ENCODE assay signal across 8 mouse cellular contexts in genomic region chr11:51643761-51644160, GRCm38 (mm10). TPM values are rescaled to one million over a fixed set of nuclear protein-coding genes. Genes with fewer than 3 reads are reported as not detected.
DNase-seq lines count a peak whose midpoint lies in the region; ATAC-seq and TF ChIP-seq lines count a peak whose summit lies in the region.

No protein-coding gene starts in this region.

- WGBS in heart, adult 2 months: 48% methylated on average over 15 of the region's 15 CpGs
- 39% methylated on average over 15 of the region's 15 CpGs for WGBS in lung, embryonic 16.5 days
- WGBS in hindbrain, embryonic 14.5 days: 54% methylated on average over 15 of the region's 15 CpGs

- H3K4me2 ChIP-seq in lung, embryonic 16.5 days (ENCODE audit: low read depth, low read length): no peak overlapping the region
- H3K4me2 ChIP-seq in hindbrain, embryonic 14.5 days (replicated peaks): 0 out of 2 replicates have a peak overlapping the region, but pooled peaks have one; percentile 10

- peaks cover 12% of the 10 kb centered on the region for H3K4me1 ChIP-seq in heart, adult 2 months (ENCODE audit: control insufficient read depth, insufficient read depth, low read length)
- peaks cover 32% of the 10 kb centered on the region for H3K4me1 ChIP-seq in lung, embryonic 16.5 days (replicated peaks; ENCODE audit: control insufficient read depth, insufficient read depth, low read length)
- peaks cover 4% of the 10 kb centered on the region; the same call in 1 of the 2 replicates for H3K4me1 ChIP-seq in hindbrain, embryonic 14.5 days (replicated peaks; ENCODE audit: control insufficient read depth, insufficient read depth, low read length)

- no peak overlapping the region for H3K4me3 ChIP-seq in heart, adult 2 months
- no peak overlapping the region for H3K4me3 ChIP-seq in lung, embryonic 16.5 days (ENCODE audit: low read length)
- no peak overlapping the region for H3K4me3 ChIP-seq in hindbrain, embryonic 14.5 days (replicated peaks; ENCODE audit: low read length)

- no peak for TF ChIP-seq POLR2A in heart, adult 2 months (IDR thresholded peaks at IDR 0.05; ENCODE audit: insufficient read depth, low read depth, low read length)

- no peak for TF ChIP-seq EP300 in heart, adult 2 months (IDR thresholded peaks at IDR 0.05; ENCODE audit: insufficient read depth, low read depth, low read length)

- no peaks in the 10 kb centered on the region for H3K9me3 ChIP-seq in lung, embryonic 16.5 days (ENCODE audit: control insufficient read depth, low read length)
- no peaks in the 10 kb centered on the region for H3K9me3 ChIP-seq in hindbrain, embryonic 14.5 days (ENCODE audit: control insufficient read depth, low read length)

- TF ChIP-seq CTCF in heart, adult 2 months (IDR thresholded peaks at IDR 0.05): no peak

- no peak for ATAC-seq in lung, embryonic 16.5 days (ENCODE audit: low read depth)
- ATAC-seq in hindbrain, embryonic 14.5 days (ENCODE audit: low FRiP score): no peak
- no peak for ATAC-seq in megakaryocyte-erythroid progenitor cell, adult 5-6 weeks (replicated peaks; ENCODE audit: low FRiP score, low TSS enrichment, poor library complexity, severe bottlenecking)

- DNase-seq in heart, adult 2 months: peak in 1 of 2 experiments; percentile 33
- DNase-seq in heart, postnatal 14 days: no peak
- no peak for DNase-seq in lung, postnatal 36 days
- no peak for DNase-seq in hindbrain, embryonic 14.5 days (ENCODE audit: low spot score)
- DNase-seq in thymus, postnatal 36 days: peak; percentile 77 to 82
- DNase-seq in left cerebral cortex, adult 8-10 months (ENCODE audit: low spot score in 2 of 2): no peak

- H3K9ac ChIP-seq in heart, adult 2 months (ENCODE audit: low read depth, low read length): no peak overlapping the region
- H3K9ac ChIP-seq in lung, embryonic 16.5 days (ENCODE audit: low read length): peak overlapping the region; percentile 15; the same call in 1 of the 2 replicates
- no peak overlapping the region for H3K9ac ChIP-seq in hindbrain, embryonic 14.5 days

- H3K27me3 ChIP-seq in heart, adult 2 months (ENCODE audit: control insufficient read depth, insufficient read depth, low read length): no peaks in the 10 kb centered on the region
- no peaks in the 10 kb centered on the region for H3K27me3 ChIP-seq in lung, embryonic 16.5 days (ENCODE audit: control insufficient read depth, insufficient read depth, low read depth, low read length)
- H3K27me3 ChIP-seq in hindbrain, embryonic 14.5 days (ENCODE audit: control insufficient read depth, insufficient read depth, low read length): no peaks in the 10 kb centered on the region

- peak overlapping the region; percentile 28; the same call in 1 of the 2 replicates for H3K27ac ChIP-seq in heart, adult 2 months
- peak overlapping the region; percentile 31; the same call in 1 of the 2 replicates for H3K27ac ChIP-seq in lung, embryonic 16.5 days (ENCODE audit: low read length)
- H3K27ac ChIP-seq in hindbrain, embryonic 14.5 days: no peak overlapping the region

- intact Hi-C loops in heart, adult 2 months (cut with DNase I): no loop called here
- intact Hi-C loops in heart, postnatal 14 days (cut with DNase I): no loop called here

- H3K79me2 ChIP-seq in heart, adult 2 months (replicated peaks; ENCODE audit: control insufficient read depth, insufficient read depth, low read length): no peaks in the 10 kb centered on the region

- H3K36me3 ChIP-seq in heart, adult 2 months (ENCODE audit: control insufficient read depth, insufficient read depth, low read length): peaks cover 2% of the 10 kb centered on the region
- H3K36me3 ChIP-seq in lung, embryonic 16.5 days (ENCODE audit: control insufficient read depth, insufficient read depth, low read length): peaks cover 4% of the 10 kb centered on the region
- no peaks in the 10 kb centered on the region for H3K36me3 ChIP-seq in hindbrain, embryonic 14.5 days (replicated peaks; ENCODE audit: control insufficient read depth, insufficient read depth)

RNA-seq across cellular contexts. Expression of gene N4bp3, which starts 6.9 kb away (rescaled TPM):
- total RNA-seq in heart, adult 2 months (2021): 10 to 100 TPM; 10.2 to 10.7 TPM
- polyA plus RNA-seq in heart, adult 2 months (2012; rRNA removed): 8.2 and 8.6 TPM in 2 replicates
- 10 to 100 TPM; 22.1 to 23.1 TPM for total RNA-seq in heart, postnatal 14 days (2021)
- 43.4 and 43.5 TPM in 2 replicates for polyA plus RNA-seq in lung, embryonic 16.5 days (2015; fragmentation: Nextera tagmentation; extraction: Ambion mirVana)
- 19.9 and 22.4 TPM in 2 replicates for polyA plus RNA-seq in hindbrain, embryonic 14.5 days (2014; fragmentation: Nextera tagmentation; extraction: Ambion mirVana)
- 10 to 100 TPM; 15.5 to 17.2 (median 16.7) TPM for total RNA-seq in left cerebral cortex, adult 8-10 months (2022)
- not detected in 2 replicates for total RNA-seq in megakaryocyte-erythroid progenitor cell, adult 5-6 weeks (2014; fragmentation: Nextera tagmentation)
- total RNA-seq in megakaryocyte-erythroid progenitor cell, adult 5-6 weeks (2017): 0.89 and 1.1 TPM in 2 replicates

RNA-seq across cellular contexts. Expression of gene D930048N14Rik, which starts 7.0 kb away (rescaled TPM):
- total RNA-seq in heart, adult 2 months (2021): under 1 TPM; 0.60 to 0.68 TPM
- polyA plus RNA-seq in heart, adult 2 months (2012; rRNA removed): 3.7 and 5.0 TPM in 2 replicates
- 1 to 10 TPM; 1.3 to 1.4 TPM for total RNA-seq in heart, postnatal 14 days (2021)
- polyA plus RNA-seq in lung, embryonic 16.5 days (2015; fragmentation: Nextera tagmentation; extraction: Ambion mirVana): 4.0 and 4.5 TPM in 2 replicates
- 1.1 and 1.2 TPM in 2 replicates for polyA plus RNA-seq in hindbrain, embryonic 14.5 days (2014; fragmentation: Nextera tagmentation; extraction: Ambion mirVana)
- total RNA-seq in left cerebral cortex, adult 8-10 months (2022): 1 to 10 TPM; 1.6 to 2.8 (median 2.6) TPM
- not detected in 2 replicates for total RNA-seq in megakaryocyte-erythroid progenitor cell, adult 5-6 weeks (2014; fragmentation: Nextera tagmentation)
- total RNA-seq in megakaryocyte-erythroid progenitor cell, adult 5-6 weeks (2017): not detected in 2 replicates

RNA-seq across cellular contexts. Expression of gene Rmnd5b, which starts 8.1 kb away (rescaled TPM):
- 10 to 100 TPM; 14.0 to 15.0 TPM for total RNA-seq in heart, adult 2 months (2021)
- 24.8 and 32.8 TPM in 2 replicates for polyA plus RNA-seq in heart, adult 2 months (2012; rRNA removed)
- 10 to 100 TPM; 16.0 to 16.3 TPM for total RNA-seq in heart, postnatal 14 days (2021)
- polyA plus RNA-seq in lung, embryonic 16.5 days (2015; fragmentation: Nextera tagmentation; extraction: Ambion mirVana): 41.1 and 41.8 TPM in 2 replicates
- 77.7 and 78.4 TPM in 2 replicates for polyA plus RNA-seq in hindbrain, embryonic 14.5 days (2014; fragmentation: Nextera tagmentation; extraction: Ambion mirVana)
- total RNA-seq in left cerebral cortex, adult 8-10 months (2022): 10 to 100 TPM; 48.2 to 59.4 (median 54.7) TPM
- total RNA-seq in megakaryocyte-erythroid progenitor cell, adult 5-6 weeks (2014; fragmentation: Nextera tagmentation): 37.0 TPM in 2 replicates
- 9.5 and 17.6 TPM in 2 replicates for total RNA-seq in megakaryocyte-erythroid progenitor cell, adult 5-6 weeks (2017)

RNA-seq across cellular contexts. Expression of gene Nhp2, which starts 24.2 kb away (rescaled TPM):
- total RNA-seq in heart, adult 2 months (2021): 10 to 100 TPM; 18.4 to 24.8 TPM
- 18.5 and 19.0 TPM in 2 replicates for polyA plus RNA-seq in heart, adult 2 months (2012; rRNA removed)
- 10 to 100 TPM; 19.5 to 21.3 TPM for total RNA-seq in heart, postnatal 14 days (2021)
- polyA plus RNA-seq in lung, embryonic 16.5 days (2015; fragmentation: Nextera tagmentation; extraction: Ambion mirVana): 111 and 116 TPM in 2 replicates
- 103 and 118 TPM in 2 replicates for polyA plus RNA-seq in hindbrain, embryonic 14.5 days (2014; fragmentation: Nextera tagmentation; extraction: Ambion mirVana)
- total RNA-seq in left cerebral cortex, adult 8-10 months (2022): 10 to 100 TPM; 50.4 to 57.4 (median 53.6) TPM
- 285 and 292 TPM in 2 replicates for total RNA-seq in megakaryocyte-erythroid progenitor cell, adult 5-6 weeks (2014; fragmentation: Nextera tagmentation)
- 141 and 176 TPM in 2 replicates for total RNA-seq in megakaryocyte-erythroid progenitor cell, adult 5-6 weeks (2017)

RNA-seq across cellular contexts. Expression of gene Hnrnpab, which starts 37.1 kb away (rescaled TPM):
- total RNA-seq in heart, adult 2 months (2021): 100 to 1,000 TPM; 132 to 145 TPM
- polyA plus RNA-seq in heart, adult 2 months (2012; rRNA removed): 68.4 and 71.5 TPM in 2 replicates
- 100 to 1,000 TPM; 141 to 163 TPM for total RNA-seq in heart, postnatal 14 days (2021)
- polyA plus RNA-seq in lung, embryonic 16.5 days (2015; fragmentation: Nextera tagmentation; extraction: Ambion mirVana): 317 and 349 TPM in 2 replicates
- polyA plus RNA-seq in hindbrain, embryonic 14.5 days (2014; fragmentation: Nextera tagmentation; extraction: Ambion mirVana): 399 and 421 TPM in 2 replicates
- total RNA-seq in left cerebral cortex, adult 8-10 months (2022): 100 to 1,000 TPM; 113 to 139 (median 126) TPM
- 644 and 702 TPM in 2 replicates for total RNA-seq in megakaryocyte-erythroid progenitor cell, adult 5-6 weeks (2014; fragmentation: Nextera tagmentation)
- 1,394 and 1,753 TPM in 2 replicates for total RNA-seq in megakaryocyte-erythroid progenitor cell, adult 5-6 weeks (2017)

Comparison
In these comparisons a context has a peak if more than half of its experiments do, and no peak if none do; other contexts are left out.
1. DNase-seq: peak in thymus, postnatal 36 days (2 of 2); none in heart, postnatal 14 days (0 of 2), lung, postnatal 36 days (single experiment), hindbrain, embryonic 14.5 days (single experiment) and left cerebral cortex, adult 8-10 months (0 of 2).
2. RNA of gene N4bp3, which starts 6.9 kb away (total RNA-seq): 22.1 to 23.1 TPM in heart, postnatal 14 days, 15.5 to 17.2 TPM in left cerebral cortex, adult 8-10 months and 10.2 to 10.7 TPM in heart, adult 2 months; 0.89 to 1.1 TPM in megakaryocyte-erythroid progenitor cell, adult 5-6 weeks; every median in the first group is over 4 times any median in the second.